Mouse (Mus musculus) CH12.LX (cell line): Measurements from ENCODE around the gene Lipm. TPM values are rescaled to one million over a fixed set of nuclear protein-coding genes. Genes with fewer than 3 reads are reported as not detected.

Experiments
- DNase-seq: peaks from one replicate; pipeline ENCODE4 v3.0.0-alpha.2; 2013; ENCODE audit errors: extremely low read depth
- H3K27ac ChIP-seq: 2 replicates; pipeline ENCODE4 v1.5.1; 2012; ENCODE audit warnings: low read depth, mild to moderate bottlenecking, control low read depth, moderate library complexity; ENCODE audit not compliant: insufficient read depth
- H3K27me3 ChIP-seq: replicated peaks from 2 replicates; pipeline ENCODE3; 2012; ENCODE audit warnings: inconsistent platforms
- H3K36me3 ChIP-seq, 2 experiments: replicated peaks in 1 of 2; 2 replicates each; pipeline versions ENCODE3 to v1.6.1; 2012; ENCODE audit warnings: inconsistent platforms in 1 of 2, low read length in 1 of 2, mild to moderate bottlenecking in 1 of 2, mixed read lengths in 1 of 2, moderate library complexity in 1 of 2; ENCODE audit not compliant: control insufficient read depth in 1 of 2, insufficient read depth in 1 of 2
- H3K4me1 ChIP-seq, 2 experiments: 2 replicates each; pipeline ENCODE4 v1.6.1; 2012; ENCODE audit warnings: inconsistent platforms in 1 of 2, moderate library complexity in 1 of 2; ENCODE audit not compliant: insufficient read depth in 2 of 2, control insufficient read depth in 1 of 2
- H3K4me2 ChIP-seq: 2 replicates; pipeline ENCODE4 v1.6.1; 2012; ENCODE audit warnings: low read depth, mild to moderate bottlenecking, control low read depth; ENCODE audit not compliant: poor library complexity, insufficient read depth, severe bottlenecking
- H3K4me3 ChIP-seq, 3 experiments: fragments of 150-350 bp in 1 of 3; sonication (generic) in 1 of 3; replicated peaks in 1 of 3; 2 replicates each; pipeline versions ENCODE3 to v1.5.1; 2011 to 2012; ENCODE audit warnings: low read depth in 2 of 3, low read length in 2 of 3, mild to moderate bottlenecking in 2 of 3, moderate library complexity in 2 of 3, control low read depth in 1 of 3, improper control_type of control experiment in 1 of 3, inconsistent platforms in 1 of 3, mixed read lengths in 1 of 3; ENCODE audit not compliant: poor library complexity in 1 of 3
- H3K79me2 ChIP-seq: replicated peaks from 2 replicates; pipeline ENCODE4 v1.6.1; 2012; ENCODE audit warnings: mild to moderate bottlenecking, moderate library complexity; ENCODE audit not compliant: control insufficient read depth, poor library complexity, insufficient read depth, severe bottlenecking; ENCODE audit errors: extremely low read depth
- H3K9ac ChIP-seq: 2 replicates; pipeline ENCODE4 v1.6.1; 2012; ENCODE audit warnings: low read depth, mild to moderate bottlenecking, control low read depth, moderate library complexity; ENCODE audit not compliant: insufficient read depth
- H3K9me3 ChIP-seq: replicated peaks from 2 replicates; pipeline ENCODE3; 2012; ENCODE audit warnings: low read length, inconsistent platforms, mixed read lengths
- CHD1 ChIP-seq: IDR thresholded peaks from 2 replicates; pipeline ENCODE4 v1.6.1; 2012; ENCODE audit warnings: low read depth, low read length, improper control_type of control experiment, inconsistent platforms
- CHD2 ChIP-seq: IDR thresholded peaks from 2 replicates; pipeline ENCODE4 v1.6.1; 2011; ENCODE audit warnings: low read length, improper control_type of control experiment
- CTCF ChIP-seq, 2 experiments: IDR thresholded peaks in 1 of 2; conservative IDR thresholded peaks in 1 of 2; 2 replicates each; pipeline ENCODE4 v1.5.1; 2011 to 2012; ENCODE audit warnings: low read depth in 2 of 2, low read length in 2 of 2, improper control_type of control experiment in 1 of 2, inconsistent platforms in 1 of 2, mild to moderate bottlenecking in 1 of 2, moderate library complexity in 1 of 2
- ELF1 ChIP-seq: IDR thresholded peaks from 2 replicates; pipeline ENCODE4 v1.6.1; 2014; ENCODE audit warnings: low read depth, mild to moderate bottlenecking, inconsistent platforms, low read length, improper control_type of control experiment
- EP300 ChIP-seq: IDR thresholded peaks from 2 replicates; pipeline ENCODE4 v1.6.1; 2011; ENCODE audit warnings: low read length, improper control_type of control experiment
- GABPA ChIP-seq: IDR thresholded peaks from 2 replicates; pipeline ENCODE4 v1.6.1; 2012; ENCODE audit warnings: low read depth, low read length, improper control_type of control experiment, inconsistent platforms; ENCODE audit not compliant: insufficient replicate concordance
- IRF4 ChIP-seq: IDR thresholded peaks from 2 replicates; pipeline ENCODE4 v1.6.1; 2014; ENCODE audit warnings: low read depth, mild to moderate bottlenecking, inconsistent platforms, low read length, improper control_type of control experiment
- JUN ChIP-seq: IDR thresholded peaks from 2 replicates; pipeline ENCODE4 v1.6.1; 2011; ENCODE audit warnings: low read depth, mild to moderate bottlenecking, low read length, improper control_type of control experiment, moderate library complexity; ENCODE audit not compliant: insufficient read depth
- JUND ChIP-seq: conservative IDR thresholded peaks from 2 replicates; pipeline ENCODE4 v1.6.1; 2011; ENCODE audit warnings: low read depth, low read length, improper control_type of control experiment
- KAT2A ChIP-seq: IDR thresholded peaks from 2 replicates; pipeline ENCODE4 v1.6.1; 2012; ENCODE audit warnings: low read length, improper control_type of control experiment, inconsistent platforms; ENCODE audit not compliant: insufficient replicate concordance
- MAFK ChIP-seq: IDR thresholded peaks from 2 replicates; pipeline ENCODE4 v1.6.1; 2011; ENCODE audit warnings: low read length, improper control_type of control experiment; ENCODE audit not compliant: insufficient replicate concordance
- MAX ChIP-seq: IDR thresholded peaks from 2 replicates; pipeline ENCODE4 v1.6.1; 2011; ENCODE audit warnings: low read length, improper control_type of control experiment
- MEF2A ChIP-seq: IDR thresholded peaks from 2 replicates; pipeline ENCODE4 v1.6.1; 2014; ENCODE audit warnings: low read depth, mild to moderate bottlenecking, inconsistent platforms, low read length, improper control_type of control experiment, borderline replicate concordance
- POLR2A ChIP-seq: IDR thresholded peaks from 2 replicates; pipeline ENCODE4 v1.6.1; 2011; ENCODE audit warnings: low read depth, mild to moderate bottlenecking, improper control_type of control experiment, low read length
- RAD21 ChIP-seq: IDR thresholded peaks from 2 replicates; pipeline ENCODE4 v1.6.1; 2011; ENCODE audit warnings: low read depth, mild to moderate bottlenecking, low read length, improper control_type of control experiment, moderate library complexity
- SMC3 ChIP-seq: IDR thresholded peaks from 2 replicates; pipeline ENCODE4 v1.6.1; 2011; ENCODE audit warnings: low read depth, low read length, improper control_type of control experiment
- TBP ChIP-seq: conservative IDR thresholded peaks from 2 replicates; pipeline ENCODE4 v1.6.1; 2011; ENCODE audit warnings: low read depth, low read length, improper control_type of control experiment
- UBTF ChIP-seq: IDR thresholded peaks from 2 replicates; pipeline ENCODE4 v1.6.1; 2012; ENCODE audit warnings: low read depth, mild to moderate bottlenecking, inconsistent platforms, low read length, improper control_type of control experiment, moderate library complexity
- ZKSCAN1 ChIP-seq: IDR thresholded peaks from 2 replicates; pipeline ENCODE4 v1.6.1; 2012; ENCODE audit warnings: low read depth, inconsistent platforms, low read length, improper control_type of control experiment, borderline replicate concordance
- ZMIZ1 ChIP-seq: IDR thresholded peaks from 2 replicates; pipeline ENCODE4 v1.6.1; 2012; ENCODE audit warnings: low read depth, mild to moderate bottlenecking, inconsistent platforms, low read length, improper control_type of control experiment
- ZNF384 ChIP-seq: IDR thresholded peaks from 2 replicates; pipeline ENCODE4 v1.6.1; 2012; ENCODE audit warnings: low read depth, low read length, improper control_type of control experiment, inconsistent platforms
- dilution Hi-C: fragments of 300-500 bp; cut with MboI; formaldehyde crosslinking; loops from 2 replicates; pipeline ENCODE4 v1.14.3; 2020; ENCODE audit warnings: low sequenced_read_pairs; ENCODE audit not compliant: extremely low pct_unique_long_range_greater_than_20kb, extremely low pct_ligation_motif_present
- in situ Hi-C: fragments of 300-500 bp; cut with MboI; formaldehyde crosslinking; loops from 3 replicates; pipeline ENCODE4 v1.14.3; 2019; ENCODE audit warnings: low sequenced_read_pairs, low pct_ligation_motif_present, low pct_unique_long_range_greater_than_20kb, mixed read lengths
- polyA plus RNA-seq: library from polyadenylated mRNA; unstranded; fragments of >175 nt; gene quantifications from 2 replicates; pipeline ENCODE4 v1.2.1, GENCODE M21; 2012; ENCODE audit warnings: low read depth; ENCODE audit not compliant: insufficient read length
- total RNA-seq, 2 experiments: library from RNA; depleted of rRNA; stranded (reverse); fragments of 300-350 nt in 1 of 2; fragments of >200 nt in 1 of 2; gene quantifications; 2 replicates each; pipeline ENCODE4 v1.2.3; 2012 to 2014

The Lipm gene
- total and polyA plus RNA-seq, 3 experiments = not detected

DNA sequence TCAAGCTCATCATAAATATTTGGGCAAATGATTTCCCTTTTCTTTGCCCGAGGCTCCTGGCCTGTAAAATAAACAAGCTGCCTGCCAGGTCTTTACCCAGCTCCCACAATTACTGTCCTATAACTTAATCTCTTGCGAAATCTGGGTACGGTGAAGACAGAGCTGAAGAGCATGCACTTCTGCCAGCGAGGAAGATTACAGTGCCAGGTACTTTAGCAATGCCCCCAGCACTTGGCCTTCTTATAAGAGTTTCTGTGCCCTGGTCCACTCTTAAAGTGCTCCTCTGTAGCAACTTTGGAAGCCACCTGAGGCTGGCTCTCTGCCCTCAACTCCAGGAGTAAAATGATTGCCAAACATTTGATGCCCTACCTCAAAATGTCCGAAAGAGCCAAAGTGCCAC lies 5.4 kb upstream of the Lipm start:
- DNase-seq = no peak
- in situ Hi-C loops (no loop called here), dilution Hi-C loops (no loop called here)
- H3K36me3 ChIP-seq = no peaks in the 10 kb centered on the region
- no peaks in the 10 kb centered on the region for H3K9me3 ChIP-seq
- no peak overlapping the region for H3K27ac ChIP-seq
- no peak overlapping the region for H3K4me2 ChIP-seq
- H3K79me2 ChIP-seq = no peaks in the 10 kb centered on the region
- H3K9ac ChIP-seq = no peak overlapping the region
- H3K27me3 ChIP-seq = no peaks in the 10 kb centered on the region
- no peaks in the 10 kb centered on the region for H3K4me1 ChIP-seq
- no peak for TF ChIP-seq MAFK
- no peak for TF ChIP-seq ELF1
- no peak for TF ChIP-seq ZMIZ1
- no peak for TF ChIP-seq JUND
- no peak for TF ChIP-seq UBTF
- TF ChIP-seq MEF2A = no peak
- no peak for TF ChIP-seq SMC3
- TF ChIP-seq IRF4 = no peak
- no peak for TF ChIP-seq POLR2A
- TF ChIP-seq CHD2 = no peak
- no peak for TF ChIP-seq CHD1
- TF ChIP-seq KAT2A = no peak
- TF ChIP-seq MAX = no peak
- no peak for TF ChIP-seq EP300
- no peak for TF ChIP-seq ZNF384
- TF ChIP-seq GABPA = no peak
- TF ChIP-seq ZKSCAN1 = no peak
- no peak for TF ChIP-seq JUN
- H3K4me3 ChIP-seq = no peak overlapping the region

DNA sequence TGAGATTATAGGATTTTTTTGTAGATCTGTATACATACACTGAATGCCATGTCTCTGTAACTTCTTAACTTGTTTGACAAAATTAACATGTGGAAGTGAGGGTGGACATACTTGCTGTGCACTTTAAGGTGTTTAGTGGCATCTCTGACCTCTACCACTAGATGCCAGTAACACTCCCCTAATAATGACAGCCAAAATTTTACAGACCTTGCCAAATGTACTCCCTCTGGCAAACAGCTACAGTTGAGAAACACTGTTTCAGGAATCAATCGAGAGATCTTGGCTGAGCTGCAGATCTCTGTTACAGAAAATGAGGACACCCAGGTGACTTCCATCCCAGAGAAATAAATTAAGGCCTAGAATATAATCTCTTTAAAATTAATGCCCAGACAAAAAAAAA lies 4.5 kb upstream of the Lipm start:
- Histone ChIP-seq H3K9me3 (no peaks in the 10 kb centered on the region), H3K9ac (no peak overlapping the region), H3K27ac (no peak overlapping the region), H3K4me2 (no peak overlapping the region), H3K36me3 (no peaks in the 10 kb centered on the region), H3K4me1 (no peaks in the 10 kb centered on the region), H3K27me3 (no peaks in the 10 kb centered on the region), H3K79me2 (no peaks in the 10 kb centered on the region), H3K4me3 (no peak overlapping the region)
- in situ Hi-C loops (no loop called here), dilution Hi-C loops (no loop called here)
- peak; percentile 48 for TF ChIP-seq SMC3
- TF ChIP-seq CTCF (conservative IDR thresholded peaks at IDR 0.05 in 1 of 2, IDR thresholded peaks at IDR 0.05 in 1 of 2; ENCODE audit: low read depth in 2 of 2, low read length in 2 of 2) = peak in 1 of 2 experiments; percentile 62; a peak in 2 of 4 replicates
- TF ChIP-seq RAD21 = peak; percentile 61
- TF ChIP-seq ZNF384 = no peak
- no peak for TF ChIP-seq TBP
- DNase-seq = peak; percentile 11
